Mouse (Mus musculus): ENCODE data around the gene Ikzf1. TPM values are rescaled to one million over a fixed set of nuclear protein-coding genes. Genes with fewer than 3 reads are reported as not detected.

The Ikzf1 gene
- polyA plus RNA-seq, 1 experiment from 2014 or later = 3.2 TPM

DNA sequence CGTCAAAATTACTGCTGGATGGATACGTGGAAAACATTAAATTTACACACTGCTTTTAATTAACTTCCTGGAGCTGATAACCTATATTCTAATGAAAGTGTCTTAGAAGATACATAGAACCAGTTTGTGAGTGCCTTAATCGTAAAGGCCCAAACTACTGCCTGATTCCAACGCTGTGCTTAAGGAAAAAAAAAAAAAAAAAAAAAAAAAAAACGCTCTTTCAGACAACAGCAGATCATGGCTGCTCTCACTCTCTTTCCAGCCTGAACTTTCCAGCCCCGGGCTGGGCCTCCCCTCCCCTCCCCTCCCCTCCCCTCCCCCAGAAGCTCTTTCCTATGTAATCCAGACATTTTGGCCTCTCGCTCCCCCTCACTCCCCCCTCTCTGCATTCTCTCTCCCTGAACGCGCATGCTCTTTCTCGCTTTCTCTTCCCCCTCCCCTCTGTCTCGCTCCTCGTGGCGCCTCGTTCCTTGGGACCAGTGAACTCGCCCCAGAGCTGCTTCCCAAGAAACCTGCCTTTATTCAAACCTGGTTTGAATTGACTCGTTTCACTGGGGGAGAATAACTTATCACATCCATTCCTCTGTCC, 136.7 kb downstream of the Ikzf1 start:
- no peaks in the 10 kb centered on the region for H3K36me3 ChIP-seq
- no peak overlapping the region for H3K4me3 ChIP-seq
- H3K27ac ChIP-seq = peak overlapping the region; percentile 92
- H3K27me3 ChIP-seq = no peaks in the 10 kb centered on the region
- no peak overlapping the region for H3K4me2 ChIP-seq
- peak; percentile 82 for ATAC-seq (ENCODE audit: borderline replicate concordance, extremely low read depth, low FRiP score, low TSS enrichment)
- peak overlapping the region; percentile 10; the same call in 1 of the 2 replicates for H3K9ac ChIP-seq
- no peaks in the 10 kb centered on the region for H3K9me3 ChIP-seq
- H3K4me1 ChIP-seq = peaks cover 54% of the 10 kb centered on the region
- WGBS = 9% methylated on average over 12 of the region's 16 CpGs

Other genes with a start within 250 kb of the Ikzf1 start
- gene Spata48, start 222.9 kb upstream of the Ikzf1 start, polyA plus RNA-seq (2015; fragmentation: Nextera tagmentation; extraction: Ambion mirVana) = 0.69 and 1.7 TPM in 2 replicates
- 0.70 and 0.74 TPM in 2 replicates for gene Zpbp, start 222.6 kb upstream of the Ikzf1 start, polyA plus RNA-seq (2015; fragmentation: Nextera tagmentation; extraction: Ambion mirVana)
- not detected in 2 replicates for gene 4930512M02Rik, start 57.2 kb upstream of the Ikzf1 start, polyA plus RNA-seq (2015; fragmentation: Nextera tagmentation; extraction: Ambion mirVana)
- gene Fignl1, start 124.0 kb downstream of the Ikzf1 start, polyA plus RNA-seq (2015; fragmentation: Nextera tagmentation; extraction: Ambion mirVana) = 86.1 and 88.1 TPM in 2 replicates
- 15.4 and 16.4 TPM in 2 replicates for gene Ddc, start 213.1 kb downstream of the Ikzf1 start, polyA plus RNA-seq (2015; fragmentation: Nextera tagmentation; extraction: Ambion mirVana)